Mouse (Mus musculus) gastrocnemius, postnatal 14 days (tissue): Measurements from ENCODE around the gene Gpr179. TPM values are rescaled to one million over a fixed set of nuclear protein-coding genes. Genes with fewer than 3 reads are reported as not detected.

ENCODE experiments used
- DNase-seq: peaks from one replicate; pipeline ENCODE4 v3.0.0; 2021; ENCODE audit warnings: mixed read lengths
- intact Hi-C: fragments of 180-260 bp; cut with DNase I; formaldehyde crosslinking; loops from one replicate; pipeline ENCODE4 v1.15.1; 2025; ENCODE audit warnings: low total_unique reads
- long read RNA-seq, 2 experiments: library from polyadenylated mRNA; stranded (forward); transcript quantifications; one replicate each; pipeline ENCODE4 v2.0.0; 2021
- total RNA-seq, 2 experiments: library from RNA; stranded (reverse); gene quantifications; 2 replicates each; pipeline ENCODE4 v1.2.3; 2021

Gpr179 gene
- under 1 TPM in 1 of 2 experiments, not detected in 1; 0.27 TPM for total RNA-seq
- long read RNA-seq, experiment 1 = 0 reads
- long read RNA-seq, experiment 2 = 0 reads

- intact Hi-C loops = no loop called here
- DNase-seq = no peak
Observed at GRCm38 (mm10) chr11:97352027-97352684, at the start of gene Gpr179. TSS of gene Gpr179 (minus strand) at chr11:97352077.

GRCm38 (mm10) chr11:97401082-97401481 lies 49.2 kb upstream of the Gpr179 start:
- no peak for DNase-seq
- intact Hi-C loops = loop anchor here (2.0 kb wide), 1 partner anchor 44 kb away; no protein-coding TSS in a partner anchor

DNA sequence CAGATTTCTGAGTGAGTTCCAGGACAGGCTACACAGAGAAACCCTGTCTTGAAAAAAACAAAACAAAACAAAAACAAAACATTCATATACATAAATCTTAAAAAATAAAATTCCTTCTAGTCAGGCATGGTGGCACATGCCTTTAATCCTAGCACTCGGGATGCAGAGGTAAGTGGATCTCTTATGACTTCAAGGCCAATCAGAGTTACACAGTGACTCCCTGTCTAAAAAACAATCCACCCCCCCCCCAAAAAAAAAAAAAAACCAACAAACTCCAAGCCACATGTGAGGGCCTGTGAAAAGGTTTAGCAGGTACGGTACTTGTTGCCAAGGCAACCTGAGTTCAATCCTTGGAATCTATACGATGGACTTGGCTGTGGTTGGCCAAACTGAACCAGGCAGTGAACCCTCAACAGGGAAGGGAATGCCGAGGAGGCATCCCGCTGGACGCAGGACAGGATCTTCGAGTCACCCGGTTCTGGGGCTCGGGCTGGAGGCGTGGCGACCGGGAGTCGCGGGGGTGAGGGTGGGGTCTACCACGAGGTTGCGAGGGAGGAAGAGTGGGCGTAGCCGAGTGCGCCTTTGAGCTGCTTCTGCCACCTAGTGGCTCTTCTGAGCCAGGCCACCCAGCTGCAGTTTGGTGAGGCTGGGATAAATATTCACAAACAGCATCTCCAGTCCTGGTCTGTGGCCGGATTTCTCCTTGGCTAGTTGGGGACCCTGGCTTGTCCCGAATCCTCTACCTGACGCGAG lies 48.3 kb upstream of the Gpr179 start:
- intact Hi-C loops = loop anchor here (2.0 to 10.0 kb wide), 2 partner anchors 43 to 195 kb away; no protein-coding TSS in a partner anchor
- peak; percentile 84 for DNase-seq

GRCm38 (mm10) chr11:97398506-97398905 lies 46.6 kb upstream of the Gpr179 start:
- intact Hi-C loops = loop anchor here (10.0 kb wide), 1 partner anchor 194 kb away; no protein-coding TSS in a partner anchor
- no peak for DNase-seq

GRCm38 (mm10) chr11:97394146-97394545 lies 42.3 kb upstream of the Gpr179 start:
- intact Hi-C loops = loop anchor here (10.0 kb wide), 1 partner anchor 189 kb away; no protein-coding TSS in a partner anchor
- DNase-seq = no peak

- no peak for DNase-seq
- intact Hi-C loops = loop anchor here (10.0 kb wide), 1 partner anchor 189 kb away; no protein-coding TSS in a partner anchor
Observed at GRCm38 (mm10) chr11:97393658-97394057, 41.8 kb upstream of the Gpr179 start.

DNA sequence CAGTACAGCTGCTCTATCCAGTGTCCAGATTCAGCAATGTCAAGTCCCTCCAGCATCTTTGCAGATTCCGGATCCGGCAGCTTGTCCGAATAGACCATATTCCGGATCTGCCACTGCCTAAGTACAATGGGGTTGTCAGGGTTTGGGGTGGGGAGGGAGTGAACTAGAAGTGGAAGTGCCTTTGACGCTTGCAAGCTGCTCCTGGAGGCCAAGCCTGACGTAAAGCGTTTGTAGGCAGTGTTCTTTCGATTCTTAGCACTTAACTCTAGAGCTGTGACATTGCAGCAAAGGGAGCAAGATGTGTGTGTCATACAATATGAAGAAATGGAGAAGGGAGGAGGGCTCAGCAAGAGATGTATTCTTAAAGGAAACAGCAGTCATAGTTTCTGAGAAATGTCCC lies 37.2 kb upstream of the Gpr179 start:
- intact Hi-C loops = no loop called here
- DNase-seq = no peak

- DNase-seq = no peak
- intact Hi-C loops = no loop called here
Observed at GRCm38 (mm10) chr11:97387811-97388210, 35.9 kb upstream of the Gpr179 start.

DNA sequence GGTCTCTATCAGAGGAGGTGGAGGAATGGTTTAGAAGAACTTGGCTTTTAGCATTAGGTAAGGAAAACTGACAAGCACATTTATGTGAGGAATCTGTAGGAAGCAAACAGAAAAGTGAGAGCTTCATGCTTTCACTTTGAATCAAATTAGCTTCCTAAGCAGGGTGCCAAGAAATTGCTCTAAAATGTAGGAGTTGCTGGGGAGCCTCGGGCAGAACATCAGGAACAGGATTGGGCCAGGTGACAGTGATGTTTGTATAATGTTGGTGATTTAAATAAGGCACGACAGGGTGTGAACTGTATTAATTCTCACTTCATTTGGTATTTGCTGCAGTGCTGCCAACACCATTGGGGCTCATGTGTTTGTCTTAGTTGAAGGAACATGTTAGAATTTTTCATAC lies 31.9 kb upstream of the Gpr179 start:
- intact Hi-C loops = no loop called here
- no peak for DNase-seq

DNA sequence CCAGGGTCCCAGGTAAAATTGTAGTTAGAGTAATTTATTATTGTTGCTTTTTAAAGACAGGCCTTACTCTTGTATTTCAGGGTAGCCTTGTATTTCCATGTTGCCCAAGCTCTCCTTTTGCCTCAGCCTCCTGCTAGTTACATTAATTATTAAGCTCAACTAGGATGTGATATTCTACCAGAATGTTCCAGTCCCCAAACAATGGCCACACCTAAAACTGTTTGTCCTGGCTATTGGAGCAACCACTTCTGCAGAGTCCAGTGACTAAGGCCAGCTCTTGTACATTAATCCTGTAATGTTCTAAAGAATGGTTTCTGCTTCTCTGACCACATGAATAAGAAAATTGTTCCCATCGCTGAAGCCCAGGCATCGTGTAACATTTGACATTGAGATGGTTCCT lies 31.1 kb upstream of the Gpr179 start:
- no peak for DNase-seq
- intact Hi-C loops = no loop called here

DNA sequence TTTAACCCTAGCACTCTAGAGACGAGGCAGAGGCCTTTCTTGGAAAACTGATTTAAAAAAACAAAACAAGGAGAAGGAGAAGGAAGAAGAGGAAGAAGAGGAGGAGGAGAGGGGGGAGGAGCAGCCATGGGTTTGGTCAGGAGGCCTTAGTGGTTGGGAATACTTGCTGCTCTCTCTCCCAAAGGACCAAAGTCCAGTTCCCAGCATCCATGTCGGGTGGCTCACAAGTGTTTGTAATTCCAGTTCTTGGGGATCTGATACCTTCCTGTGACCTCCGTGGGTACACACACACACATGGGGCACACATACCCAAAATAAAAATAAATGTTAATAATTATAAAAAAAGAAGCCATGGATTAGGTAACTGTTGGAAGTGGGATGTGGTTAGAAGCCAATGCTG lies 28.2 kb upstream of the Gpr179 start:
- no peak for DNase-seq
- intact Hi-C loops = no loop called here

- intact Hi-C loops = no loop called here
- no peak for DNase-seq
Observed at GRCm38 (mm10) chr11:97373402-97373801, 21.5 kb upstream of the Gpr179 start.

GRCm38 (mm10) chr11:97372159-97372864 lies 20.4 kb upstream of the Gpr179 start:
- DNase-seq = no peak
- intact Hi-C loops = no loop called here

DNA sequence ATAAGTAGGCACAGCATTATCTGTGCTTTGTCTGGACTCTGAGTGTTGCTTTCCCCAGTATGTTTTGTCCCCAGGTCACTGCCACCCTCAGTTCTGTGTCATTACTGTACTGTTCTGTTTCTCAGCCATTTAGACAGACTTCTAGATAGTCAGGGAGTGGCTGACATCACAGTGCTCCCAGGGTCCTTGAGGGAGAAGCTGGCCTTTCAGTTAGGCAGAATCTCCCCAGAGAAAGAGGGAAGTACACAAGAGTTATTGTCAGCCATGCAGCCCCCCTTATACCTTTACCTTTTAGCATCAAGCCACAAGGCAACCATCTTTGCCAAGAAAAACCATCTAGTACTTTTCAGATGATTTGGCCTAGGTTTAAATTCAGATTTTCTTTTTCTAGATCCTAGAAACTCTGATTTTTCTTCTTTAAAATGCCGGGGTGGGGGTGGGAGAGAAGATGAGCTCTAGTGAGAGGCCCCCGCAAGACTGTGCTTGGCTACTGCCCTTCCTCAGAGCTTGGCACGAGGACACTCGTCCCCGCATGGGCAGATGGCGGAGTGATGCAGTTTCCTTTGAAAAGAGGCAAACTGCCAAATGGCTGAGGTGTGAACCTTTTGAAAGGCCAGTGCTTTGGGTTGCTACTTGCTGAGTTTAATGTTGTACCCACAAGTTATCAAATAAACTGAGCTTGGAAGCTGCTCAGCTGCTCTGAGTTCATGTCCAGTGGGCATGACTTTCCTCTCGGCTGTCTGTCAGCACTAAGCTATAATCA lies 18.6 kb upstream of the Gpr179 start:
- intact Hi-C loops = no loop called here
- no peak for DNase-seq

DNA sequence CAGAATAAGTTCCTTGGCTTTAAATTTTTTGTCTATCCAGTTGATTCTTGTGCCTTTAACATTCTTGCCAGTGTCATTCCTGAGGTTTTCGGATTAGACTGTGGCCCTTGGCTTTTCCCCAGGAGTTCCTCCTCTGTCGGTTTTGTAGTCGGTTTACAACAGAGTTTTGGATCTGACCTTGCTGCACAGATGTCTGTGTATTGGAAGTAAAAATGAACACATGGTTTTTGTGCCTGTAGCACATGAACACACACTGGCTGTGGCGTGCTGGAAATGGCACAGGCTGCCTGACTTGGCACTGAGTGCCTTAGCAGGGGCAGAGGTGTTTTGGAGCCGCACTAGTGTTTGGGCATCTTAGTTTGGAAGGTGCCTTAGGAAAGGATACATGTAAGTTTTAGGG lies 16.6 kb upstream of the Gpr179 start:
- intact Hi-C loops = no loop called here
- no peak for DNase-seq

DNA sequence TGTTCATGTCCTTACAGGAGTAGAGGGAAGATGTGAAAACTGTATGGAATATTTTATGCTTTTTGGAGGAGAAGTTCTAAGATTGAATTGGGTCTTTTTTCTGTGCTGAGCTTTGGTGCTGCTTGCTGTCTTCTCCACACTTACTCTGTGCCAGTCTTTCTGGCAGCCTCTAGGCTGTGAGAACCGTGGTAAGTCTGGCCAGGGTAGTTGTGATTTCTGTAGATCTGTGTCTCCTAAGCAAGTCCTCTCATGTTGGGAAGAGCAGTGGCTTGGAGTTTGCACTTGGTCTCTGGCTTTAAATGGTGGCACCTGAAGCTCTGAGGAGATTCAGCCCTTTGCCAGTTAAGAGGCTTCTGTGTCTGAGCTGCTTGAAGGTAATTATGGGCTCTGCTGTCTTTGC lies 13.7 kb upstream of the Gpr179 start:
- DNase-seq = no peak
- intact Hi-C loops = no loop called here

- no peak for DNase-seq
- intact Hi-C loops = loop anchor here (5.0 kb wide), 1 partner anchor 104 kb away; no protein-coding TSS in a partner anchor
Observed at GRCm38 (mm10) chr11:97363644-97363995, 11.7 kb upstream of the Gpr179 start.

- intact Hi-C loops = loop anchor here (5.0 kb wide), 1 partner anchor 104 kb away; no protein-coding TSS in a partner anchor
- DNase-seq = peak; percentile 58
Observed at GRCm38 (mm10) chr11:97362943-97363643, 11.2 kb upstream of the Gpr179 start.

- peak; percentile 53 for DNase-seq
- intact Hi-C loops = loop anchor here (5.0 kb wide), 1 partner anchor 105 kb away; no protein-coding TSS in a partner anchor
Observed at GRCm38 (mm10) chr11:97362649-97362942, 10.7 kb upstream of the Gpr179 start.
